Mouse (Mus musculus) cortical plate, adult 2 months (tissue): ENCODE data around the gene Arpc2. TPM values are rescaled to one million over a fixed set of nuclear protein-coding genes. Genes with fewer than 3 reads are reported as not detected.
A peak's percentile ranks its signal among the peaks of the same experiment; 100 is the strongest.

ENCODE experiments used
- H3K27ac ChIP-seq: fragments of 200-500 bp; 2 replicates; pipeline ENCODE4 v1.5.1; 2012; ENCODE audit warnings: low read length, control low read depth, inconsistent platforms; ENCODE audit not compliant: insufficient read depth
- H3K4me1 ChIP-seq: fragments of 200-500 bp; 2 replicates; pipeline ENCODE4 v1.6.1; 2011; ENCODE audit warnings: low read length; ENCODE audit not compliant: control insufficient read depth, insufficient read depth
- H3K4me3 ChIP-seq: fragments of 200-500 bp; 2 replicates; pipeline ENCODE4 v1.5.1; 2011; ENCODE audit warnings: mild to moderate bottlenecking, low read length, control low read depth; ENCODE audit not compliant: insufficient read depth
- CTCF ChIP-seq: fragments of 200-500 bp; IDR thresholded peaks from 2 replicates; pipeline ENCODE4 v1.5.1; 2011; ENCODE audit warnings: mild to moderate bottlenecking, control low read depth, low read length; ENCODE audit not compliant: insufficient read depth; ENCODE audit errors: extremely low read depth
- POLR2A ChIP-seq: fragments of 200-500 bp; IDR thresholded peaks from 2 replicates; pipeline ENCODE4 v1.6.1; 2011; ENCODE audit warnings: mild to moderate bottlenecking, low read length, control low read depth; ENCODE audit not compliant: insufficient read depth; ENCODE audit errors: extremely low read depth
- polyA plus RNA-seq: library from polyadenylated mRNA; depleted of rRNA; stranded (reverse); fragments of >200 nt; gene quantifications from 2 replicates; pipeline ENCODE4 v1.2.3, GENCODE M21; 2012; rRNA removed

Gene Arpc2
- polyA plus RNA-seq, 1 experiment = 232 TPM

GRCm38 (mm10) chr1:74304946-74305345 lies 69.1 kb downstream of the Arpc2 start:
- TF ChIP-seq CTCF = no peak
- no peak for TF ChIP-seq POLR2A
- no peak overlapping the region for H3K27ac ChIP-seq
- no peak overlapping the region for H3K4me3 ChIP-seq
- no peaks in the 10 kb centered on the region for H3K4me1 ChIP-seq

- no peak for TF ChIP-seq POLR2A
- TF ChIP-seq CTCF = no peak
- Histone ChIP-seq H3K4me1 (no peaks in the 10 kb centered on the region), H3K4me3 (peak within 1 kb of the TSS; percentile 72; the same call in 1 of the 2 replicates), H3K27ac (peak within 1 kb of the TSS; percentile 95; the same call in 1 of the 2 replicates)
Observed at GRCm38 (mm10) chr1:74305522-74305921, 69.6 kb downstream of the Arpc2 start, which contains the start of gene Tmbim1. Tmbim1 (minus strand) TSS chr1:74305622.

GRCm38 (mm10) chr1:74307146-74307545 lies 71.3 kb downstream of the Arpc2 start:
- no peak overlapping the region for H3K27ac ChIP-seq
- no peak overlapping the region for H3K4me3 ChIP-seq
- TF ChIP-seq POLR2A = no peak
- TF ChIP-seq CTCF = no peak
- no peaks in the 10 kb centered on the region for H3K4me1 ChIP-seq

GRCm38 (mm10) chr1:74308001-74308964 lies 72.4 kb downstream of the Arpc2 start:
- TF ChIP-seq CTCF (no peak), POLR2A (no peak)
- Histone ChIP-seq H3K4me3 (no peak overlapping the region), H3K4me1 (peaks cover 1% of the 10 kb centered on the region; the same call in 1 of the 2 replicates), H3K27ac (no peak overlapping the region)

GRCm38 (mm10) chr1:74309767-74310166 lies 73.9 kb downstream of the Arpc2 start:
- Histone ChIP-seq H3K4me3 (no peak overlapping the region), H3K4me1 (peaks cover 1% of the 10 kb centered on the region; the same call in 1 of the 2 replicates)
- TF ChIP-seq POLR2A (no peak), CTCF (no peak)

GRCm38 (mm10) chr1:74313049-74313692 lies 77.3 kb downstream of the Arpc2 start:
- no peak overlapping the region for H3K4me3 ChIP-seq
- H3K27ac ChIP-seq = no peak overlapping the region
- TF ChIP-seq CTCF (peak; percentile 92), POLR2A (no peak)
- peaks cover 1% of the 10 kb centered on the region; the same call in 1 of the 2 replicates for H3K4me1 ChIP-seq

More at GRCm38 (mm10) chr1:74309767-74310166, 73.9 kb downstream of the Arpc2 start:
- H3K27ac ChIP-seq = no peak overlapping the region

GRCm38 (mm10) chr1:74314796-74315195 lies 78.9 kb downstream of the Arpc2 start:
- Histone ChIP-seq H3K27ac (no peak overlapping the region), H3K4me3 (no peak overlapping the region), H3K4me1 (peaks cover 1% of the 10 kb centered on the region; the same call in 1 of the 2 replicates)
- TF ChIP-seq POLR2A (no peak), CTCF (no peak)

- Histone ChIP-seq H3K27ac (no peak overlapping the region), H3K4me1 (peaks cover 1% of the 10 kb centered on the region; the same call in 1 of the 2 replicates), H3K4me3 (no peak overlapping the region)
- TF ChIP-seq CTCF (no peak), POLR2A (no peak)
Observed at GRCm38 (mm10) chr1:74316114-74316827, 80.4 kb downstream of the Arpc2 start.

Other genes with a start within 250 kb of the Arpc2 start
- gene Tns1, start 111.6 kb upstream of the Arpc2 start, polyA plus RNA-seq = 19.3 and 23.0 TPM in 2 replicates
- gene Rufy4, start 110.5 kb upstream of the Arpc2 start, polyA plus RNA-seq = not detected in 2 replicates
- gene Cxcr2, start 82.1 kb upstream of the Arpc2 start, polyA plus RNA-seq = not detected in 2 replicates
- gene Cxcr1, start 41.5 kb upstream of the Arpc2 start, polyA plus RNA-seq = not detected in 2 replicates
- gene Gpbar1, start 42.5 kb downstream of the Arpc2 start, polyA plus RNA-seq = not detected in 2 replicates
- gene Aamp, start 48.7 kb downstream of the Arpc2 start, polyA plus RNA-seq = 172 and 173 TPM in 2 replicates
- 127 and 138 TPM in 2 replicates for gene Pnkd, start 48.8 kb downstream of the Arpc2 start, polyA plus RNA-seq
- gene Tmbim1, start 69.5 kb downstream of the Arpc2 start, polyA plus RNA-seq = 35.5 and 46.0 TPM in 2 replicates
- 4.6 and 5.1 TPM in 2 replicates for gene Catip, start 126.0 kb downstream of the Arpc2 start, polyA plus RNA-seq
- gene Slc11a1, start 139.1 kb downstream of the Arpc2 start, polyA plus RNA-seq = 7.6 and 8.9 TPM in 2 replicates
- gene Ctdsp1, start 155.4 kb downstream of the Arpc2 start, polyA plus RNA-seq = 25.4 and 26.8 TPM in 2 replicates
- gene Vil1, start 173.3 kb downstream of the Arpc2 start, polyA plus RNA-seq = 0.56 and 0.66 TPM in 2 replicates